Mouse (Mus musculus): ENCODE results near the gene Omp.

Gene Omp

GRCm38 (mm10) chr7:98171141-98172073, 26.1 kb upstream of the Omp start:
- DNase-seq (ENCODE audit: low read depth in 1 of 2, low spot score in 2 of 2), result peak; percentile 36 to 41

- DNase-seq (ENCODE audit: low read depth in 1 of 2, low spot score in 2 of 2), result no peak
Observed at GRCm38 (mm10) chr7:98164999-98165528, 19.8 kb upstream of the Omp start.

- DNase-seq (ENCODE audit: low read depth in 1 of 2, low spot score in 2 of 2), result no peak
Observed at GRCm38 (mm10) chr7:98164382-98164998, 19.2 kb upstream of the Omp start.

DNA sequence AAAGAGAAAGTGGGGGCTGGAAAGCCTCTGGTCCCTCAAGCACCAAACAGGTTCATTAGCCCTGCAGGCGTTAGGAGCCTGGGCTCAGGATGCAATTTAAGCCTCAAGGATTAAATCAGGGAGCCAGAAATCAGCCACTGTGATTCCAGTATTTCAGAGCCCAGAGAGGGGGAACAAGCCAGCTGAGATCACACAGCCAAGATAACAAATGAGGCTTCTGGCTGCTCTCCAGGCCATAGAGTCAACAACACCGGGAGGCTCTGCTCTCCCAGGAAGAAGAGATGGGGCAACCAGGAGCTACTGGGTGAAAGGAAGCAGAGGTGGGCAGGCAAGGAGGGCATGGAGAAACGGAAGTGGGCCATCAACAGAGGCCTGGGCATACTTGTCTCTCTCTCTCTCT, 18.4 kb upstream of the Omp start:
- DNase-seq (ENCODE audit: low read depth in 1 of 2, low spot score in 2 of 2), result no peak

DNA sequence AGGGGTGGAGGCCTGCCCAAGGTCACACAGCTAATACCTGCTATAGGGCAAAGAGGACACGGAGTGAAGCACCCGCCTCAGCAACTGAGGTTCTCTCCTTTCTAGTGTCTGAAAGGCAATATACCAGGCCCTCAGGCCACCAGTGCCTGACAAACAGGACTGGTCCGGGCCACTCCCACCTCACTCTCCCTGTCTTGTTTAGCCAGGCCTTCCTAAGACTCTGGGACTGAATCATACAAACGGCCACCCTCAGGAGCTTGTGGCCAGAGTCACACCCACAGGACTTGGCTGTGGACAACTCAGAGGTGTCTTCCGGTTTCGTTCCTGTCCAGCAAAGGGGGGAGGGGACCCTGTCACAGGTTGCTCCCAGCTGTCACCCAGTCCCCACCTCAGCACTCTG, 16.9 kb upstream of the Omp start:
- DNase-seq (ENCODE audit: low read depth in 1 of 2, low spot score in 2 of 2), result no peak

DNA sequence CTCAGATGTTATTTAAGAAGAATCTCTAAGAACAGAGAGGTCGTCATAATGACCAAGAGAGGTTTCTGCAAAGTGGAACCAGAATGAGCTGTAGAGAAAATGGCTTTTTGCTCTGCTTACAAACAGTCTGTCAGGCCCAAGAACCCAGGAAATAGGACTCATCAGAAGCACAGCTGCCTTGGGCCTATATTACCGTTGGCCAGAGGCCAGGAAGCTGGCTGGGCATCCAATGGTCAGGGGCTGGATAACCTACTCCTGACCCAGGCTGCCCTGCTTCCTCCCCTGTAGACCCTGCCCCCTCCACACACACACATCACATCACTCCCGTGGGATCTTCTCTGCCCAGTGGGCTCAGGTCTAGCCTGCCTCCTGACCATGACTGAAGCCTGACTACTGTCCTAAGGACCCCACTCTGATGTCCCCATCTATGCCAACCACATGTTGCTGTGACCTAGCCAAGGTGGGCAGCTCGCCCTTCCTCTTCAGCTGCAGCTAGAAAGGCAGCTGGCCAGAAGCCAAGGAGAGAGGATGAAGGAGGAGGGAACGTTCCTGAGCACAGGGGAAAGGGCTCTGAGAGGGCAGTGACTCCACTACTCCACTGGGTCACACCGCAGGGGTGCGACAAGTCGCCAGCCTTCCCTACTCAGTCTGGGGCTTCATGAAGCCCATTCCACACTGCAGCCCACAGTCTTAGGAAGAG, 14.9 kb upstream of the Omp start:
- DNase-seq (ENCODE audit: low read depth in 1 of 2, low spot score in 2 of 2), result no peak

GRCm38 (mm10) chr7:98158481-98158880, 13.2 kb upstream of the Omp start:
- no peak for DNase-seq (ENCODE audit: low read depth in 1 of 2, low spot score in 2 of 2)

DNA sequence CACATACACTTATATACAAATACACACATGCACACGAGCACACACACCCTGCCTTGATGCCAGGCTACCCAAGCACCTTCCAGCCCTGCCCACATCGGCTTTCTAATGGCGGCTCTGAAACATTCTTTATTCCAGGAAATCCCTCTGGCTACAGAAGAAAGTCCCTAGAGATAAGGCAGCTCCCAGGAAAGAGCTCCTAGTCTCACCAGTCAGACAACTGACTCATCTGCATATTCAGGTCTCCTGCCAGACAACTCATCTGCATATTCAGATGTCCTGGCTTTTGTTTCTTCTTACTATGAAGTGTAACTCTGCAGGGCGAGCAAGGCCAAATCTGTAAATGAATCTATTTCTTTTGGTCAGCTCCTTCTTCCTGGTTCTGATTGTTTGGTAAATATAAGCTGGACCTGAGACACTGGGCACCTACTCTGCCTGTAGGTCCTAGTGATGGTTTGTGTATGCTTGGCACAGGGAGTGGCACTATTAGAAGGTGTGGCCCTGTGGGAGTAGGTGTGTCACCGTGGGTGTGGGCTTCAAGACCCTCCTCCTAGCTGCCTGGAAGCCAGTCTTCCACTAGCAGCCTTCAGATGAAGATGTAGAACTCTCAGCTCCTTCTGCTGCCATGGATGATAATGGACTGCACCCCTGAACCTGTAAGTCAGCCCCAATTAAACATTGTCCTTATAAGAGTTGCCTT, 12.5 kb upstream of the Omp start:
- DNase-seq (ENCODE audit: low read depth in 1 of 2, low spot score in 2 of 2), result no peak

- DNase-seq (ENCODE audit: low read depth in 1 of 2, low spot score in 2 of 2), result no peak
Observed at GRCm38 (mm10) chr7:98156280-98156665, 11.0 kb upstream of the Omp start.

DNA sequence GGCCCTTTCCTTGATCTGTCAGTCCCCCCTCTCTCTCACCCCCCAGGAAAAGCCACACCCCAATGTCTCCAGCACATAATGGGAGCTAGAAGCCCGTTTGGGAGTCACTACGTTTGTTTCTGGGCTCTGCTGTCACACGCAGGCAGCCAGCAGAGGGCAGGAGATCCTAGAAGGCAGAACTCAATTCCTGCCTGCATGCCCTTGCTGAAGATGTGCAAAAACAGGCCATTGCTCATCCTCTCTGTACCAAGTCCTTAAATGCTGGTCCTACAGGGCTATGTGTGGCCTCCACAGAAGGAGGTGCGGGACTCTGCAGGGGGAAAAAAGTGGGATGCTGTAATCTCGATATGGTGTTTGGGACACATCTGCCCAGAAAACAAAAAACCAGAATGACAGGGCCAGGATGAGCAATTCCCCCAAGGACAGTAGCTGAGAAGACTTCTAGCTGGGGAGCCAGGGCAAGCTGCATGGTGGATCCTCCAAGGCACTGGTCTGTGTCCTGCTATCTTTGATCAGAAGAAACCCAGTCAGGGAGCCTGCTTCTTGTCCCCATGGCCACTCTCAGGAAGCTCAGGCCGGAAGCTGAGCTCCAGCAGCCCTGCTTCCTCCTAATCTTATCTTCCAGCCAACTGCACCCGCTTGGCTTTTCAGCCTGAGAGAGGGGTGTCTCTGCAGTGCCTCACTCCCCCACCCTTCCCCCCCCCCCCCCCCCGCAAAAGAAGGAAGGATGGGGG, 10.4 kb upstream of the Omp start:
- DNase-seq (ENCODE audit: low read depth in 1 of 2, low spot score in 2 of 2), result peak in 1 of 2 experiments; percentile 13

GRCm38 (mm10) chr7:98153892-98154291, 8.6 kb upstream of the Omp start:
- no peak for DNase-seq (ENCODE audit: low read depth in 1 of 2, low spot score in 2 of 2)

DNA sequence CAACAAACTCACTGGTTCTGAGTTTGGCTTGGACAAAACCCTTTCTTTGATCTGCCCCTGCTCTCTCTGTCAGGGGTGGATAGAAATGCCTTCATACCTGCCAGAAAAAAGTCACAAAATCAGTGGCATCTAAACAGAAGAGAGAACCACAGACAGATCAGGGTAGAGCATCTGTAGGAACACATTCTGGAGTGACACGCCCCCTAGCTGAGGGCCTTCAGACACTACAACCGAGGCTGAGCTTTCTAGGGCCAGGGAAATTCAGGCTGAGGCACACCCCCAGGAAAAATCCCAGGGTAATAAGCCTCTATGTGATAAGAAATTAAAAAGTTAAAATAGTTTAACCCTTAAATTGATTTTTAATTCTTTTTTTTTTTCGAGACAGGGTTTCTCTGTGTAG, 8.0 kb upstream of the Omp start:
- DNase-seq (ENCODE audit: low read depth in 1 of 2, low spot score in 2 of 2), result no peak

- no peak for DNase-seq (ENCODE audit: low read depth in 1 of 2, low spot score in 2 of 2)
Observed at GRCm38 (mm10) chr7:98152400-98152799, 7.1 kb upstream of the Omp start.

DNA sequence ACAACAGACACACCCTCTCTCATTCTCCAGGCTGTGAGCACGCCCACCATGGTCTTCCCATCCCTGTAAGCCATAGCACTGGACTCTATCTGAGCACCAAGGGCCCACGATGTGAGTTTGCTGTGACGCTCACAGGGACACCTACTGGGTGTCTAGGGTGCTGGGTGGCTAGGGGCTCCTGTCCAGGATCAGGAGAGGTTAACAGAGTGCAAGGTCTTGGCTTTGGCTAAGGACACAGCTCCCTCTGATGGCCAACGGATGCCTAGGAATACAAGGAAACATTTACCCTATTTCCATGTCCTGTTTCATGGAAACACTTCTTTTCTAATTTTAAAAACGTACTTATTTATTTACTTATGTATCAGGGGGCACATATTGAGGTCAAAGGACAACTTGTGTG, 5.2 kb upstream of the Omp start:
- DNase-seq (ENCODE audit: low read depth in 1 of 2, low spot score in 2 of 2), result no peak

DNA sequence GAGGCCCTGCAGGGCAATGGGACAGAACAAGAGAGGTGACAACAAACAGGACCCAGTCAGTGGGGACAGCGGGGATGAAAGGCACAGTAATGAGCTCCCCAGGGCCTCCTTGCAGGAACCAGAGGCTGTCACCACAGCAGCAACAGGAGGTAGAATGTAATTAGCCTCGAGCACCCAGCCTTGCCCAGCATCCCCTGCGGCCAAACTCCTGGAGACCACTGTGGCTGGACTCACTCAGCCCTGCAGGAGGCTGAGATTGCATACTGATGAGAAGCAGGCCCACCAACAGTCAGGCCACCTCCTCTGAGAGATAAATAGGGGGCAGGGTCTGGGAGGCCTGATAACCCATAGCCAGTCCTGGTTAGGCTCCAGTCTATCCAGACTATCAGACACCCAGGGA, 4.5 kb upstream of the Omp start:
- no peak for DNase-seq (ENCODE audit: low read depth in 1 of 2, low spot score in 2 of 2)

- DNase-seq (ENCODE audit: low read depth in 1 of 2, low spot score in 2 of 2), result no peak
Observed at GRCm38 (mm10) chr7:98148721-98149407, 3.6 kb upstream of the Omp start.

DNA sequence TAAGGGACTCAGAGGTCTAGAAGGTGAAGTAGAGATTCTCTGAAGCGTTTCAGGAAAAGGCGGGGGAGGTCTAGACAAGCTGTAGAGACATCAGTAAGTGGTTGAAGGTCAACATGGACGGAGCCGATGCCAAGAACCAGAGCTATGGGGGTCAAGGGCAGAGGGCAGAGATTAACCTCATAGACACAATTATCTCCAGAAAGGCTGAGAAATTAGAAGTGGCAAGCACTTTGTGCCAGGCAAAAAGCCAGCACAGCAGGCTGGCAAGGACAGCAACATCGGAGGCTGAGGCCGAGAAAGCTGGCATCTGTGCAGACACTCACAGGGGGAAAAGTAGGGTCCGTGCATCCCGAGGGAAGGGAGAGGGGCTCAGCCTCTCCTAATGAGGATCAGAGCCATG, 2.5 kb upstream of the Omp start:
- DNase-seq (ENCODE audit: low read depth in 1 of 2, low spot score in 2 of 2), result no peak

DNA sequence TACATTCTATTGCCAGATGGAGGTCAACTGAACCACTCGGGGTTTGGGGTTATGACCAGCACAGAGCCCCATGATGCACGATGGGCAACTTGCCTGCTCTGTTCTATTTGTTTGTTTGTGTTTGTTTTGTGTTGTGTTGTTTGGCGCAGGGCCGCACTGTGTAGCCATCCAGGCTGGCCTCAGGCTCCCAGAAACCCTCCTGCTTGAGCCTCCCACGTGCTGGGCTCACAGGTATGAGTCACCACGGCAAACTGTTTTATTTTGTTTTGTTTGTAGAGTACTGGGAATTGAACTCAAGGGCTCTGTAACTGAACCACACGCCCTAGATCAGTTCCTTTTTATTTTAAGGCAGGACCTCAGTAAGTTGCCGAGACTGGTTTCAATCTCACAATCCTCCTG, 1.1 kb upstream of the Omp start:
- no peak for DNase-seq (ENCODE audit: low read depth in 1 of 2, low spot score in 2 of 2)

- no peak for DNase-seq (ENCODE audit: low read depth in 1 of 2, low spot score in 2 of 2)
Observed at GRCm38 (mm10) chr7:98145842-98146446, 642 bp upstream of the Omp start.

DNA sequence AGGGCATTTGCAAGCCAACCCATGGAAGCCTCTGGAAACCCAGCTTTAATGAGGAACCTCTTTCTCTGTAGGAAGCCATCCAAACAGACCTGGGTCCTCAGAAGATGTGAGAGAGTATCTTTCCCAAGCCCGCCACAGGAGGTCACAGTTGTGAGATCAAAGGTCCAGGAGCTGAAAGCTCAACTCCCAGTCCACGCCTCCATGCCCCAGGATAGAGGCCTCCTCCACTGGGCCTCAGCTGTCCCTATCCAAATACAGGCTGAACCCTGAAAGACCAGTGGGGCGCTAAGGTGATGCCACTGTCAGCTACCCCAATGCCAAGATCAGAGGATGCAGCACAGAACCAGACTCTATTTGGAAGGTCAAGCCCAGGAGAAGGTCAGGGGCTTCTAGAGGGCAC, 2.7 kb downstream of the Omp start:
- DNase-seq (ENCODE audit: low read depth in 1 of 2, low spot score in 2 of 2), result no peak
